8 mouse cellular contexts compared by ENCODE assay signal in genomic region chr11:117117321-117117720, GRCm38 (mm10). TPM values are rescaled to one million over a fixed set of nuclear protein-coding genes. Genes with fewer than 3 reads are reported as not detected.
A peak's percentile ranks its signal among the peaks of the same experiment; 100 is the strongest.
DNase-seq lines count a peak whose midpoint lies in the region; ATAC-seq and TF ChIP-seq lines count a peak whose summit lies in the region.

No protein-coding gene starts in this region.

- no peak for TF ChIP-seq EP300 in lung, postnatal 0 days (IDR thresholded peaks at IDR 0.05)
- no peak for TF ChIP-seq EP300 in stomach, postnatal 0 days (optimal IDR thresholded peaks at IDR 0.05)

- intact Hi-C loops in left cerebral cortex, postnatal 14 days (cut with DNase I), result no loop called here

- ATAC-seq in erythroblast, adult 5-6 weeks (replicated peaks; ENCODE audit: low FRiP score, poor library complexity, severe bottlenecking), result no peak
- no peak for ATAC-seq in lung, postnatal 0 days
- ATAC-seq in limb, embryonic 13.5 days (ENCODE audit: low FRiP score, low read depth), result no peak
- ATAC-seq in stomach, postnatal 0 days (ENCODE audit: low FRiP score, low TSS enrichment), result no peak
- ATAC-seq in erythroid progenitor cell, adult 5-6 weeks (replicated peaks; ENCODE audit: low FRiP score, poor library complexity, severe bottlenecking), result no peak

- no peaks in the 10 kb centered on the region for H3K27me3 ChIP-seq in erythroblast, embryonic 14.5 days (ENCODE audit: control insufficient read depth)
- no peaks in the 10 kb centered on the region for H3K27me3 ChIP-seq in lung, postnatal 0 days (replicated peaks; ENCODE audit: insufficient read depth, low read length)
- H3K27me3 ChIP-seq in limb, embryonic 13.5 days, result no peaks in the 10 kb centered on the region
- no peaks in the 10 kb centered on the region for H3K27me3 ChIP-seq in stomach, postnatal 0 days (ENCODE audit: control insufficient read depth, insufficient read depth, low read length)

- H3K9me3 ChIP-seq in erythroblast, embryonic 14.5 days (ENCODE audit: control insufficient read depth, low read length), result peaks cover 4% of the 10 kb centered on the region
- H3K9me3 ChIP-seq in lung, postnatal 0 days (ENCODE audit: low read length), result no peaks in the 10 kb centered on the region
- no peaks in the 10 kb centered on the region for H3K9me3 ChIP-seq in limb, embryonic 13.5 days
- no peaks in the 10 kb centered on the region for H3K9me3 ChIP-seq in stomach, postnatal 0 days (ENCODE audit: control insufficient read depth, low read length)

- WGBS in lung, postnatal 0 days, result 22% methylated on average over 18 of the region's 18 CpGs
- 44% methylated on average over 18 of the region's 18 CpGs for WGBS in limb, embryonic 13.5 days
- WGBS in stomach, postnatal 0 days, result 34% methylated on average over 18 of the region's 18 CpGs

- H3K36me3 ChIP-seq in erythroblast, embryonic 14.5 days (ENCODE audit: control insufficient read depth), result peaks cover 61% of the 10 kb centered on the region
- peaks cover 8% of the 10 kb centered on the region; the same call in 1 of the 2 replicates for H3K36me3 ChIP-seq in lung, postnatal 0 days (ENCODE audit: insufficient read depth, low read length)
- H3K36me3 ChIP-seq in limb, embryonic 13.5 days, result peaks cover 17% of the 10 kb centered on the region
- H3K36me3 ChIP-seq in stomach, postnatal 0 days (ENCODE audit: control insufficient read depth, insufficient read depth, low read length), result 0 out of 2 replicates have a peak, but pooled peaks cover 6% of the 10 kb centered on the region

- H3K9ac ChIP-seq in lung, postnatal 0 days (replicated peaks; ENCODE audit: low read depth), result no peak overlapping the region; the same call in 1 of the 2 replicates
- H3K9ac ChIP-seq in limb, embryonic 13.5 days, result peak overlapping the region; percentile 36; the same call in 1 of the 2 replicates
- 0 out of 2 replicates have a peak overlapping the region, but pooled peaks have one; percentile 23 for H3K9ac ChIP-seq in stomach, postnatal 0 days (ENCODE audit: low read length)

- peak overlapping the region; percentile 1 for H3K4me3 ChIP-seq in erythroblast, embryonic 14.5 days (replicated peaks)
- H3K4me3 ChIP-seq in lung, postnatal 0 days (ENCODE audit: low read depth, low read length), result peak overlapping the region; percentile 85; the same call in 1 of the 2 replicates
- peak overlapping the region; percentile 89 for H3K4me3 ChIP-seq in limb, embryonic 13.5 days
- peak overlapping the region; percentile 90; the same call in 1 of the 2 replicates for H3K4me3 ChIP-seq in stomach, postnatal 0 days (ENCODE audit: low read depth, low read length)

- peaks cover 80% of the 10 kb centered on the region for H3K4me1 ChIP-seq in erythroblast, embryonic 14.5 days (ENCODE audit: control insufficient read depth)
- H3K4me1 ChIP-seq in lung, postnatal 0 days (ENCODE audit: insufficient read depth, low read depth, low read length), result peaks cover 41% of the 10 kb centered on the region
- peaks cover 88% of the 10 kb centered on the region for H3K4me1 ChIP-seq in limb, embryonic 13.5 days
- H3K4me1 ChIP-seq in stomach, postnatal 0 days (replicated peaks; ENCODE audit: control insufficient read depth, insufficient read depth), result peaks cover 16% of the 10 kb centered on the region

- DNase-seq in lung, postnatal 0 days (ENCODE audit: low spot score), result peak; percentile 74
- DNase-seq in lung, postnatal 25 days (ENCODE audit: low spot score), result no peak
- DNase-seq in stomach, postnatal 0 days (ENCODE audit: low spot score), result no peak
- DNase-seq in left cerebral cortex, postnatal 14 days (ENCODE audit: low spot score in 2 of 2), result no peak

- peak overlapping the region; percentile 97 for H3K27ac ChIP-seq in lung, postnatal 0 days (ENCODE audit: low read length)
- peak overlapping the region; percentile 17; the same call in 1 of the 2 replicates for H3K27ac ChIP-seq in limb, embryonic 13.5 days
- peak overlapping the region; percentile 69 for H3K27ac ChIP-seq in stomach, postnatal 0 days (replicated peaks)

- TF ChIP-seq CTCF in lung, postnatal 0 days (IDR thresholded peaks at IDR 0.05), result no peak
- TF ChIP-seq CTCF in stomach, postnatal 0 days (IDR thresholded peaks at IDR 0.05; ENCODE audit: low read depth), result no peak

- peak overlapping the region; percentile 75 for H3K4me2 ChIP-seq in lung, postnatal 0 days (replicated peaks; ENCODE audit: low read depth, low read length)
- H3K4me2 ChIP-seq in limb, embryonic 13.5 days (replicated peaks), result peak overlapping the region; percentile 79
- H3K4me2 ChIP-seq in stomach, postnatal 0 days (replicated peaks; ENCODE audit: low read depth), result peak overlapping the region; percentile 73

RNA-seq across cellular contexts. Expression of gene Sec14l1, which starts 2.4 kb away (rescaled TPM):
- polyA plus RNA-seq in erythroblast, embryonic 14.5 days (2012), result 9.0 and 11.2 TPM in 2 replicates
- total RNA-seq in erythroblast, adult 5-6 weeks (2015; ENCODE audit: low replicate concordance), result 15.7 and 16.9 TPM in 2 replicates
- 27.2 and 32.7 TPM in 2 replicates for total RNA-seq in erythroblast, adult 5-6 weeks (2017; ENCODE audit: low replicate concordance)
- polyA plus RNA-seq in lung, postnatal 0 days (2015; fragmentation: Nextera tagmentation; extraction: Ambion mirVana), result 62.2 and 62.4 TPM in 2 replicates
- polyA plus RNA-seq in limb, embryonic 13.5 days (2015; fragmentation: Nextera tagmentation; extraction: Ambion mirVana), result 61.2 and 65.4 TPM in 2 replicates
- 28.4 and 30.5 TPM in 2 replicates for polyA plus RNA-seq in stomach, postnatal 0 days (2015; fragmentation: Nextera tagmentation; extraction: Ambion mirVana)
- 27.4 and 32.3 TPM in 2 replicates for total RNA-seq in erythroid progenitor cell, adult 5-6 weeks (2015; ENCODE audit: low replicate concordance)
- total RNA-seq in erythroid progenitor cell, adult 5-6 weeks (2017; ENCODE audit: low replicate concordance), result 41.3 and 44.3 TPM in 2 replicates
- total RNA-seq in left cerebral cortex, postnatal 14 days (2021), result 100 to 1,000 TPM; 172 to 175 TPM

Comparison
In these comparisons a context has a peak if more than half of its experiments do, and no peak if none do; other contexts are left out.
1. H3K4me3 ChIP-seq: peak in every context shown above with its lines; median percentile 90 in stomach, postnatal 0 days; 89 in limb, embryonic 13.5 days; 85 in lung, postnatal 0 days; 1 in erythroblast, embryonic 14.5 days.
2. H3K27ac ChIP-seq: peak in every context shown above with its lines; median percentile 97 in lung, postnatal 0 days; 69 in stomach, postnatal 0 days; 17 in limb, embryonic 13.5 days.